Mouse (Mus musculus): ENCODE results near the gene Slc38a5. TPM values are rescaled to one million over a fixed set of nuclear protein-coding genes. Genes with fewer than 3 reads are reported as not detected.

Gene Slc38a5
- 3.0 TPM for polyA plus RNA-seq (2014; fragmentation: Illumina TruSeq; extraction: RNeasy Lipid Tissue Mini Kit (QIAGEN cat#74804); ENCODE audit: low read depth, low replicate concordance)

GRCm38 (mm10) chrX:8271083-8271820, at the start of gene Slc38a5:
Gene Slc38a5 (plus strand): TSS chrX:8271133.

GRCm38 (mm10) chrX:8252334-8253285, 18.3 kb upstream of the Slc38a5 start, which contains the start of gene Ftsj1:
Gene Ftsj1 (minus strand): TSS chrX:8252406.

GRCm38 (mm10) chrX:8327124-8327523, 56.2 kb downstream of the Slc38a5 start, which contains the start of gene Ssxb10:
Gene Ssxb10 (plus strand): TSS chrX:8327424.

Other genes starting within 250 kb of the Slc38a5 start
- gene Suv39h1, start 196.4 kb upstream of the Slc38a5 start, polyA plus RNA-seq (2014; fragmentation: Illumina TruSeq; extraction: RNeasy Lipid Tissue Mini Kit (QIAGEN cat#74804); ENCODE audit: low read depth, low replicate concordance) = 8.2 TPM
- 0.10 TPM for gene Was, start 180.6 kb upstream of the Slc38a5 start, polyA plus RNA-seq (2014; fragmentation: Illumina TruSeq; extraction: RNeasy Lipid Tissue Mini Kit (QIAGEN cat#74804); ENCODE audit: low read depth, low replicate concordance)
- 10.0 TPM for gene Wdr13, start 138.2 kb upstream of the Slc38a5 start, polyA plus RNA-seq (2014; fragmentation: Illumina TruSeq; extraction: RNeasy Lipid Tissue Mini Kit (QIAGEN cat#74804); ENCODE audit: low read depth, low replicate concordance)
- gene Rbm3, start 125.3 kb upstream of the Slc38a5 start, polyA plus RNA-seq (2014; fragmentation: Illumina TruSeq; extraction: RNeasy Lipid Tissue Mini Kit (QIAGEN cat#74804); ENCODE audit: low read depth, low replicate concordance) = 99.1 TPM
- 0.59 TPM for gene Tbc1d25, start 95.0 kb upstream of the Slc38a5 start, polyA plus RNA-seq (2014; fragmentation: Illumina TruSeq; extraction: RNeasy Lipid Tissue Mini Kit (QIAGEN cat#74804); ENCODE audit: low read depth, low replicate concordance)
- 9.1 TPM for gene Ebp, start 77.6 kb upstream of the Slc38a5 start, polyA plus RNA-seq (2014; fragmentation: Illumina TruSeq; extraction: RNeasy Lipid Tissue Mini Kit (QIAGEN cat#74804); ENCODE audit: low read depth, low replicate concordance)
- gene Porcn, start 64.6 kb upstream of the Slc38a5 start, polyA plus RNA-seq (2014; fragmentation: Illumina TruSeq; extraction: RNeasy Lipid Tissue Mini Kit (QIAGEN cat#74804); ENCODE audit: low read depth, low replicate concordance) = 2.8 TPM
- gene Ftsj1, start 18.7 kb upstream of the Slc38a5 start, polyA plus RNA-seq (2014; fragmentation: Illumina TruSeq; extraction: RNeasy Lipid Tissue Mini Kit (QIAGEN cat#74804); ENCODE audit: low read depth, low replicate concordance) = 2.8 TPM
- 1.8 TPM for gene Ssxb10, start 56.3 kb downstream of the Slc38a5 start, polyA plus RNA-seq (2014; fragmentation: Illumina TruSeq; extraction: RNeasy Lipid Tissue Mini Kit (QIAGEN cat#74804); ENCODE audit: low read depth, low replicate concordance)
- not detected for gene Ssxb9, start 95.8 kb downstream of the Slc38a5 start, polyA plus RNA-seq (2014; fragmentation: Illumina TruSeq; extraction: RNeasy Lipid Tissue Mini Kit (QIAGEN cat#74804); ENCODE audit: low read depth, low replicate concordance)
- gene Ssxb1, start 142.2 kb downstream of the Slc38a5 start, polyA plus RNA-seq (2014; fragmentation: Illumina TruSeq; extraction: RNeasy Lipid Tissue Mini Kit (QIAGEN cat#74804); ENCODE audit: low read depth, low replicate concordance) = 20.1 TPM
- 20.5 TPM for gene Ssxb2, start 190.6 kb downstream of the Slc38a5 start, polyA plus RNA-seq (2014; fragmentation: Illumina TruSeq; extraction: RNeasy Lipid Tissue Mini Kit (QIAGEN cat#74804); ENCODE audit: low read depth, low replicate concordance)